Mouse (Mus musculus) adrenal gland, adult (tissue): ENCODE measurements around the gene Fam162a.
"Not testable (repeated sequence)": the region's sequence is repeated elsewhere in the genome, so short reads cannot be mapped to it uniquely, and the experiment has no call there.

ENCODE experiments used
- DNase-seq, 2 experiments: peaks; one replicate each; pipeline ENCODE4 v3.0.0; 2022 to 2023; ENCODE audit warnings: low spot score in 1 of 2; ENCODE audit not compliant: inconsistent age in 2 of 2

The Fam162a gene

DNA sequence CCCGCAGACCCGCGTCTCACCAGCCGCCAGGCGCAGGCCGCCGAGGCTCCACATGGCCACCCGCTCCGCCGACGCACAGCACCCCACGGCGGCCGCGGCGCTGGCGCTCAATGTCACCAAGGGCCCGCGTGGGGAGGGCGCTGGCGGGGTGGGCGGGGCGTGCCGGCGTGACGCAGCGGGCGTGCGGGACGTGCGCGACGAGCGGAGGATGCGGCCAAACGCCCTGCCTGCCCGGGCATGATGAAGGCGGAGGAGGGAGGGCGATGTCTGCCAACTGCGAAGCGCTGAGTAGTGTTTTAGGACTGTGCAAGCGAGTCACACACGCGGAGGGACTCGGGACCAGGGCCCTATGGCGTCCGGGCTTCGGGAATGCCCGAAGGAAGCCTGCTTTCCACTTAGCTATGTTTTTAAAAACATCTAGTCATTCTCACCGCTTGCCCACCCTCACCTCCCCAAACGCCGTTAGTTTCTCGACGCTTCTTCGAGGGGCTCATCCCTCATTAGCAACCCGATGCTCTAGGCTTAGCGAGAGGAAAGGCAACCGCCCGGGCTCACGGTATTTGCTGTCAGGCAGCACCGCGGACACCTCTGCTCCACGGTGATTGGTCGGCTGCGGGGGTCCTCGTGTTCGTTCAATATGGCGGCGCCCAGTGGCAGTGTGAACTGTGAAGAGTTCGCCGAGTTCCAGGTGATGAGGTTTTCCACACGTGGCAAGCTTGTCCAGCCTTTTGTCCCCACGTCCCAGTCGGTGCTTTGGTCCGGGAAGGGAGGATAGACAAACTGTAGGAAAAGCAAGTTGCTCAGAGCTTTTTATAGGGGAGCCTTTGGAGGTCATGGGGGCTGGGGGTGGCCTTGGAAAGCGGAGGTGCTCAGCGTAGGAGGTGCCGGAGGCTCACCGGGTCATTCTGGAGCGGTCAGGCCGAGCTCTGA is at the start of gene Fam162a, which contains the start of gene Ccdc58:
TSS of gene Fam162a (minus strand) at position 145 of the 930 bp plus-strand sequence.
TSS of gene Ccdc58 (plus strand) at position 236 of the 930 bp plus-strand sequence.
- peak; percentile 93 to 98 for DNase-seq

DNA sequence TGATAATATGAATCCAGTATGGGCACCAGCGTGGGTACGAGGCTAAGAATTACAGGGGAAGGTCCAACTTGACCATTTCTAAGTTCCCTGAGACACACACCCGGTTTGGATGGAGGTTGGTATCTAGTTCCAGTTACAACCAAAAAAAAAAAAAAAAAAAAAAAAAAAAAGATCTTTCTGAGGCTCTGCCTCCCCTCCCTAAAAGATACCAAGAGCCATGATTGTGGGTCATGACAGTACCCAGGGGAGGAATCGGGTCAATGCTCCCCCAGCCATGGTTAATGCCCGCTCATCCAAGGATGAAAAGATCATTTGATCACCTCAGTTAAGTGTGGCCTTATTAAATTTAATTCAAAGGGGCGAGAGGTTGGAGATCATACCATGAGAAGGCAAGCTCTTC is 44.4 kb upstream of the Fam162a start:
- DNase-seq: not testable (repeated sequence)

DNA sequence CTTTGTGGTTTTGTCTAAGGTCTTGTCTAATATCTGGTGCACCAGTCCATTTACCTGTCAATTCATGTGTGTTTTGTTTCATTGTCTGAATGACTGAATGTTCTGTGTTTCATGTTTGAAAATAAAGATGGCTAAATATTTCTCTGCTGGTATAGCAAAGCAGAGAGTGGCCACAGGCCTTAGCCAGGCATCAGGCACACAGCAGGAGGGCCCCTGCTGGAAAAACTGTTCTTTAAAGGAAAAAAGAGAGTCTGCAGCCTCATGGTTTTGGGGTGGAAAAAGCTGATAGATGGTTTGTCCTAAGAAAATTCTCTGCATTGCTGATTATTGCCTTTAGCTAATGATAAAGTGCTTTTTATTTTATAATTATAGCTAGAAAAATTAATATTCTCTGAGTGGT is 40.1 kb upstream of the Fam162a start:
- DNase-seq: not testable (repeated sequence)

DNA sequence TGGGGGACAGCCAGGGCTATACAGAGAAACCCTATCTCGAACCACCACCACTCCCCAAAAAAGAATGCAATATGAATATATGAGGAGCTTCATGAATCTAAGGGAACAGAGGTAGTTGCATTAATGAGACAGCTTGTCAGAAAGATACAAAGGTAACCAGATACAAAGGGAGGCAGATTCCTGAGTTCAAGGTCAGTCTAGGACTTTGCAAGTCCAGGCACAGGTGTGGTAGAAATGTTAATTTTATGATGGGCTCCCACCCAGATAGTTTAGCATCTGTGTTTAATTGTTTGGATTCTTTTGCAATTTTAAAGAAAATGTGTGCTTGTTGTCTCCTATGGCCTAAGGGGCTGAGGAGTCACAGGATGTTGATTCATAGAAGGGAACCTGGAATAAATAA is 30.8 kb upstream of the Fam162a start:
- DNase-seq: no peak

DNA sequence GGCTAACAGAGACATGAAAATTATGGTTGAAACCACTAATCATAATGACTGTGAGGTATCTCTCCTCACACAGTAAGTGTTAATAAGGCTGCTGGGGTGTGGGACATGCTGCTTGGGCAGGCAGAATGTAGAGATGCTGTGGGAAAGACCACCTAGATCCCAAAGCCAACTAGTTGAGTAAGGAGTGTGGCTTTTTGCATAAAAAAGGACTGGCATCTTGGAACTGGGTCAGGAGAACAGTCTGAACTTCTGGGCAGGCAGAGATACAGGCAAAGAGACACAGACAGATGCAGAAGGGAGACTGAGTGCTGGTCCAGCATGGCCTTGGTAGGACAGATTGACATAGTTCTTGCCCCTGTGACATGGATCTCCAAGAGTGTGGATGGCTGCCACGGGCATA is 30.1 kb upstream of the Fam162a start:
- no peak for DNase-seq

DNA sequence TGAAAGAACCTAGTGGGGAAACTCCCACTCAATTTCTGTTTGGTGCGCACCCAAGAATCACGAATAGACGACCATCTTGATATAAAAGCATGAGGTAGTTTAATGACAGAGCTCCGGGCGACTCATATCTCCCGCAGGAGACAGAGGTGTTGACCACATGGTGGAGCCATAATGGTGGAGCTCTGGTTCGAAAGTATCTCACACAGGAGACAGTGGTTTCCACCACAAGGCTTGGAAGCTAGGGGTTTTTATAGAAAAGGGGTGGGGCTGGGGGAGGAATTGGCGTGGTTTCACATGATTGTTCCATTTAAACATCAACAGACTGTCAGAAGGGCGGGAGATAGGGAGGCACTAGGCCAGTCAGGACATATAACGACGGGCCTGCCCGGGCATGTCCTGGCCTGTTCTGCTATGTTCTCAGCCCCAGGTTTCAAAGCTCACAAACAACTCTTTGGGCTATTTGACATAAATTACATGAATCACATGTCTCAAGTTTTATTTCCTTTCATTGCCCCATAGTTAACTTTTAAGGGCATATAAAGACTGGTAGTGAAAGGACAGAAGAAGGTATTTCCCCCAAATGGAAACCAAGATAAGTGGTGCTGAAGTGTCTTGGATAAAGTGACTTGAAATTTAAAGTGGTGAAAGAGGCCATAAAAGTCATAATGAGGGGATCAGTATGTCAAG is 26.6 kb upstream of the Fam162a start:
- not testable (repeated sequence) for DNase-seq

DNA sequence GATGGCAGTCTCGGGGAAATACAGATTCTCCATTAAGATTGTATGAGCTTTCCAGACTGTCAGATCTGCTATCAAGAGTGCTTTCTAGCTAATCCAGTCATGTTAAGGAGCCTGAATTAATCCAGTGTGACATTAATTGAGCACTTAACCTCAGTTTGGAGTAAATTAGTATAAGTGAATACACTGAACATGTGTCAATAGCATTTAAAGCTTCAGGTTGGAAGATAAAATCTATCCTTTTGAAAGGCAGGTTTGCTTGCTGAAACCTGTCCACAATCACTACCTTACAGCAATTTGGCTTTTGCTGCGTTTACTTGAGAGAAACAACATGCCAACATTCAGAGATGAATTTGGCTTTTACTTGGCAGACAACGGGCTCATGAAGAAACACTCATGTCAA is 22.7 kb upstream of the Fam162a start:
- DNase-seq: no peak

DNA sequence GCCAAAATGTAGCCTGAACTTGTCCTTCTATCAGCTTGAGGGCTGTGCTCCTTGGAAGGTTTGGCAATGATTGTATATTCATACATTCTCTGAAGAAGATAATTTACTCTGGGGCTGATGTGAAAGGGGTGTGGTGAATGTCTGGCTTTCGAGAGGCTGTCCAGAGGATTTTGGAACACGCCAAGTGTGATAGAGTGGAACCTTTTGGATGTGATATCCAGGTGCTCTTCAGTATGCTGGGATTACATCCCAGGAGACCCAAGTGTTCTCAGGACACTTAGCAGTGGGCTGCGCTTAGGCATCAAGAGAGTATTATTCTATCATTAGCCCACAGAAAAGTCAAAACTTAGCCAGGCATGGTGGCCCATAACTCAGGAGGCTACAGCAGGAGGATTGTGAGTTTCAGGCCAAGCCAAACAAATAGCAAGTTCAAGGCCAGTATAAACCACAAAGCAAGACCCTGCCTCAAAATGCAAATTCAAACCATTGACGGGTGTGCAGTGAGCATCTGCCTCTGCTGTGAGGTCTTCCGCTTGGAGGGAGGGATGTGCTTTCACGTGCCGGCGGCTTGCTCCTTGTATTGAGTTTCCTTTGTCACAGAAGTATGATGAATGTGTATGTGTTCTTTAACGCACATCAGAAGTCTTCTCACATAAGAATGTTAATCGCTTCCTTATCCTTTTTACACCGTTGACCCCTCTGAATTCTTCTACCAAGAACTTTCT is 19.6 kb upstream of the Fam162a start:
- DNase-seq: no peak

DNA sequence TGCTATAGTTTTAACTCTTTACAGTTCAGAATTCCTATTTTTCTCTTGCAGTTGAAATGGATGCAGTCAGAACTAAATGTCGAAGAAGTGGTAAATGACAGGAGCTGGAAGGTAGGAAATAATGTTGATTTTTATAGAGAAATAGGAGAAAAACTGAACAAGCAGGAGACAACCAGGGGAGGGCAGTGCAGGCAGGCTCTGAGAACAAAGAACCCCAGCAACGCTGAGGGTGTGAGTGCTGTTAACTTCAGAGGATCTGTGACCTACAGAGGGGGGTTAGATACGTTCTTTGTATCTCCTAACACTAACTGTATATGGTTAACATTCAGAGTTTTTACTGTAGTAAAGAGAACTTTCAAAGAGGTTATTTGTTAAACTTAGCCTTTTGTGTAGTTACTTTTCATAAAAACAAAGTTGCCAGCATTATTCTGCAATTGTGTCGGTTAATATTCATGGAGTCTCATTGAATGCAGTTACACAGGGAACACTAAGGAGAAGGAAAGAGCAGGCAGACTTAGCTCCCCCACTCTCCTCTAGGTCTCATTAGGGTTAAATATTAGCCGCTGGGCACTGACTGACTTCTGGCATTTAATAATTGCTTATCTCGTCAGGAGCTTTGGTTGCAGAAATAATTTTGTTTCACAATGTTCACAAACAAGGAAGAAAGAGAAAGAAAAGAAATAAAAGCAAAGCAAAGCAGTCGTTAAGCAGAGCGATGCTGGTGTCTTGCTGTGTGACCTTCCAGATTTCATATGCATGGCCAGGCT is 18.6 kb upstream of the Fam162a start:
- no peak for DNase-seq

DNA sequence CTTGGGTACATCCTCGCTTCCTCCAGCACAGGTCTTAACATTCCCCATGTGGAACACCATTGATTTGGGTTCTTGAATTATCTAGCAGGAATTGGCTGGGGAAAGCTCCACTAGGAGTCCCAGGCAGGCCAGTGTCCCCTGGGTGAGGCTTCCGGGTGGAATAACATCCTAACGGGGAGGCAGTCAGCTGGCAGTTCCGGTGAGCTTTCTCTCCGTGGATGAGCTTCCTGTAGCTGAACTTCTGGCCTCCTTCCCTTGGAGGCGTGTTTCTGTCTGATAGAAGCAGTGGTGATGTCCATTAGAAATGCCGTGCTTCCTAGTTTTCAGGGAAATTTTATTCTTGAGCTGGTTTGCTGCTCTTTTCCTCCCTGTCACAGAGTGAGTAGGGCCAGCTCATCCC is 17.7 kb upstream of the Fam162a start:
- no peak for DNase-seq

DNA sequence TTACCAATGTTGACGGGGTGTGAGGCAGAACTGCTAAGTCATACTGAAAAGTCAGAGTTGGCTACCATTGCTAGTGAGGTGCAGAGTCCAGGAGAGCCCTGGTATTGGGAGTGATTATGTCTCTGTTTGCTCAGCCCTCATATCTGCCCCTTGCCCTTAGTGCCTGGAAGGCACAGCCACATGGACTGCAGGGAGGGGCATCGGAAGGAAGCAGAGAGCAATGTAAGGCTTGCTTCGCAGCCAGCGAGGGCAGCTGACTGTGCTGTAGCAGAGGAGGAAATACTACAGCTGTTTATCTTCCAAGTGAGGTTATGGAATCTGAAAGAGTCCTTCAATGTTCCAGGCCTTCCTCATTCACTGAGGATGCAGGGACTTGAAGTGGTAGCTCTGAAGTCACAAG is 16.5 kb upstream of the Fam162a start:
- DNase-seq: no peak

DNA sequence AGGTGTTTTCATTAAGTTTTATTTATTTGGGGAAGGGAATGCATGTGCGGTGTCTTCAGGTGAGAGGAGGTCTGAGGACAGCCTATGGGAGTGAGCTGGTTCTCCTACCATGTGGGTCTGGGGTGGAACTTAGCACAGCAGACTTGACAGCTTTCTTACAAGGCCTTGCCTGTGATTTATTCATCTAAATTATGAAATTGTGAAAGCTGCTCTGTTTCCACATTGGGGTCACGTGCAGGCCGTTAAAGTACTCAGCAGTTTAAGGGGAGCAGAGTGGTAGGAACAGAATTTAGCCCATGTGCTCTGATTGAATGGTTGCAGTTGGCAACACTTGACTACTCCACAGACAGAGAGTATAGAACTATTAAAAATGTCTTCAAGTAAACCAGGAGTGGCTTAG is 8.5 kb upstream of the Fam162a start:
- DNase-seq: peak in 1 of 2 experiments; percentile 78

DNA sequence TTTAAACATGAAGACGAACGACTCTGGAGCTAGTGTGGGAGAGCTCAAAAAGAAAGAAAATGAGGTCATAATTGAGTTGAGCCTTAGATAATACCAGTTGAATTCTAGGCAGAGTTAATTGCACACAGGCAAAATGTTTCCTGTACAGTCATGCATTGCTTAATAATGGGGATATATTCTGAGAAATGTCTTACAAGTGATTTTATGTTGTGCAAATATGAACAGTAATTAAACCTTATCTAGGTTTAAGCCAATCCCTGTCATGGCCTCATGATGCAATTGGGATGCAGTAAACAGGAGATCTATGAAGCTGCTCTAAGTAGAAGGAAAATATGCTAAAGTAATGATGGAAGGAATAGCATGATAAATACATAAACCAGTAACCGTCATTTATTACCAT is 3.4 kb upstream of the Fam162a start:
- DNase-seq: peak in 1 of 2 experiments; percentile 45

DNA sequence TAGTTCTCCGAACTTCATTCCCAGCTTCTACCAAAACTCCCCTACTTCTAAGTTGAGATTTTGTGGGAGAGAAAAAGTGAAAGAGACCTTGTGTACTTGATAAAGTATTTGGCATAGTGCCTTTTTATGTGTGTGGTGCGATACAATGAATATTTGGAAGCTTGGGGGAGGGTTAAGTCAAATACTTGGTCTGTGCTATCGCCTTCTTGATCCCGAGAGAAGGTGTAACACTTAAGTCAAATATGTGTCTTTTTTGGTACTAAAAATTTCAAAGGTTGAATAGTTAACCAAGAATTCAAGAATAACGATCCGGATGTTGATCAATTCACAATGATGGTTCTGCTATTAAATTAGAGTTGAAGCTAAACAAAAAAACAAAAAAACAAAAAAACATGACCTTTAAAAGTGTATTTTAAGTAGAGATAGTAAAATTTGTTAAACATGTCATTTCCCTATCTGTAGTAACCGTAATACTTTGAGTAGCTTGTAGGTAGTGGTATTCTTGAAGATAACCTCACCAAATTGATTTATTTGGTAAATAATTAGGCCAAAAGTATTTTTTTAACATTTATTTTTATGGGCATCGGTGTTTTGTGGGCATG is 1.1 kb upstream of the Fam162a start:
- DNase-seq: no peak

DNA sequence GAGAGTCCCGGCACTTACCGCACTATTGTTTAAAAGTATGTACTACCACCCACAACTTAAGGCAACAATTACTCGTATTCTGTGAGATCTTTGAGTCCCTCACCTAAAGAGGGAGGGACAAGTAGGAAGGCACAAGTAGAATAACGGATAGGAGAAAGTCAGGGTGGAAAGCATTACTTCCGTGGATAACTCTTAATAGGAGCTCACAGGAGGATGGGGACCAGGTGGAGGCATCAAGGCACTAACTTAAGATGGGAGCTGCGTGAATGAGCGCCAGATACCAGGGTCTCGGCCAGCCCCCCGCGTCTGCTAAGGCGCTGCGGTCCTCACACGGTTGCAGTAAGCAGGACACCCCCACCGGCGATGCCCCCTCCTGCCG is 334 bp downstream of the Fam162a start:
- no peak for DNase-seq

DNA sequence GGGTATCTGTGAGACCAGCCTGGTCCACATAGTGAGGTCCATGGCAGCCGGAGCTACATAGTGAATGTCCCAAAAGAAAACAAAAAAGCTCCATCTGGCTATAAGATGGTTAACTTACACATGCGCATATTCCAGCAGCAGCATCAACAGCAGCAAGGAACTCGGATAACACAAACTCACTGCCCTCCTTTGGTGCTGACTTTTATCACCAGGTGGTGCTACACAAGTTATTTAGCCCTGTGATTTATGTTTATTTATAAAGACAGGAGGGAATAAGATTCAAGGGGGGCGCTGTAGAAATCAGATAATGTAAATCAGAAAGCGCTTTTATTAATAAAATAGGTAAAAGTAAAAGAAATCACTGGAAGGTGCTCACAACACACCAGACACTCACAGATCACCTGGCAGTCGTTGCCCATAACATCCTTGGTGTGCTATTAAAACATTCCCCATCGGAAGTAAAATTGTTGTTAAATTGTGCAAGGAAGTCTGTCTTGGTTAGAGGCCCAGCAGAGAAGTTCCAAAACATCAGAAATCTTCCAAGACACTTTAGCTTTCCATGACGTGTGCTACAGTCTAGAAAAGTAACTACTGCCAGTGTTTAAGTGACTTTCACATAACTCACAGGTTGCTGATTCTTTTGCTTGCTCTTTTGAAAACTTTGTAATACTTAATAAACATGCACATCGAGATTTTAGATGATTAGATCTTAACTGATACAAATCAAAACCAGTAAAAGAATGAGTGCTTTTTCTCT is 1.4 kb downstream of the Fam162a start:
- DNase-seq: peak in 1 of 2 experiments; percentile 42

DNA sequence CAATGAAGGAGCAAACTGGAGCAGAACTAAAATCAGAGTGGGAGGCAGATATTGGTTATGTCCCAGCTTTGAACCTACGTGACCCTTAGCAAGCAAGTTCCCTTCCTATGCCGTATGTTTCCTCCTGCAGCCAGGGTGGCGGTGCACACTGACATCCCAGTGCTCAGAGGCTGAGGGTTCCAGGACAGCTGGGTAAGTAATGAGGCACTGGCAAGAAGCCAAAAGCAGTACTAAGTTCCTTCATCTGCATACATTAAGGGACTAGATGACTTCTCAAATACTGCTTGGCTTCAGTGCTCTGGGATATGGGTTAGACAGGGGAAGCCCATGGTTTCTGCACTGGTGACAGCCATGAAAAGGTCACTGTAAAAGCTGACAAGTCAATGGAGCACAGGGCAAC is 3.0 kb downstream of the Fam162a start:
- DNase-seq: no peak

DNA sequence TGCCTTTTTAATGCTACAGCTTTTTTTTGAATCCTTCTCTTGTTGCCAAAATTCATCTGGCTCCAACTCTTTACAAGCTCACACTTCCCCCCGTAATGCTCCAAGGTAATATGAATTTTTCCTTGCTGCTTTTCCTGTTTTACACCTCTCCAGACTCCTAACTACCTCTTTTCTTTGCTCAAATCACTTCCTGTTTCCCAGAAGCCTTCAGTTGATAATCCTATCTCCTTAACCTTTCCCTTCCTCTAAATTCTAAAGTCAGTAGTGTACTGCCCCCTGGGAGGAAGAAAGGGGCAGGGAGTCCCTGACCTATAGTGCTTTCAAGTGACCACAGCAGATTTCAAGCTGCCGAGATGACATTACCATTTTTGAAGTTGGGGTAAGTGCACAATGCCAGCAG is 3.7 kb downstream of the Fam162a start:
- peak; percentile 24 to 46 for DNase-seq

DNA sequence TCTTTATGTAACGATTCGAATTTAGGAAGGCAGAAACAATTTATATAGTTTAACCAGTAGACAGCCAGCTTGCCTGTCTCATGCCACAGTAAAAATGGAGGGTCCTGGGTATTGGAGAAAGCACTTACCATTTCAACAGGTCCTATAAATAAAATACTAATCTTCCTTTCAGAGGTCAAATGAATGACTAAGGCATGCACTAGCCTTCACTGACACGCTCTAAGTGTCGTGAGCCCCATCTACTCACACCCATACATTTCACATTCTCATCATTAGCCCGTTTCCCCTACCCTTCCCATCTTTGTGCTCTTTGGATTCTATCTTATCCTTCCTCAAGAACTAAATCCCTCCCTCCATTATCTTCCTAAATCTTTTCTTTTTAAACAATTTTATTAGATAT is 6.5 kb downstream of the Fam162a start:
- no peak for DNase-seq

DNA sequence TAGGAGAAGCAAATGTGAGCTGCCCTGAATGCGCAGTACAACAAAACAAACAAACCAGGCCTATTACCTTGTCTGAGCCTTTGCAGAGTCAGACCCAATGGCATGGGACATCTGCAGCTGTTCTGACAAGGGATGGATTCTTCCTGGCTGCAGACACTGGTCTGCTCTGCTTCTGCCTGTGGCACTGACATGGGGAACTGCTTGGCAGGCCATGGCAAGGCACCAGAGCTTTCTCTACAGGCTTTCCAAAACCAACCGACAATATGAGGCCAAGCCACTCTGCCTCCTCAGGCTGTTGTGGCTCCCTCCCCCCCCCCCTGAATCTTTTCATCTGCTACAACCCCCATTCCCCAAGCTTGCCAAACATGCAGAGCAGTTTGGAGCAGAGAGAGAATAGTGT is 8.1 kb downstream of the Fam162a start:
- DNase-seq: no peak
